Mouse (Mus musculus): ENCODE data around the gene Efcab6. TPM values are rescaled to one million over a fixed set of nuclear protein-coding genes. Genes with fewer than 3 reads are reported as not detected.

Efcab6 gene
- total RNA-seq, 4 experiments from 2014 or later, result 2.2 to 5.9 (median 4.6) TPM

- DNase-seq (ENCODE audit: low spot score in 2 of 2), result no peak
Measured at GRCm38 (mm10) chr15:83884291-83884690, 180.9 kb downstream of the Efcab6 start.

GRCm38 (mm10) chr15:83883821-83884220, 181.4 kb downstream of the Efcab6 start:
- DNase-seq (ENCODE audit: low spot score in 2 of 2), result no peak

- no peak for DNase-seq (ENCODE audit: low spot score in 2 of 2)
Measured at GRCm38 (mm10) chr15:83879845-83880244, 185.3 kb downstream of the Efcab6 start.

GRCm38 (mm10) chr15:83877898-83878297, 187.3 kb downstream of the Efcab6 start:
- DNase-seq (ENCODE audit: low spot score in 2 of 2), result no peak

- DNase-seq (ENCODE audit: low spot score in 2 of 2), result no peak
Measured at GRCm38 (mm10) chr15:83877155-83877866, 187.9 kb downstream of the Efcab6 start.

- no peak for DNase-seq (ENCODE audit: low spot score in 2 of 2)
Measured at GRCm38 (mm10) chr15:83870936-83871335, 194.2 kb downstream of the Efcab6 start.

- no peak for DNase-seq (ENCODE audit: low spot score in 2 of 2)
Measured at GRCm38 (mm10) chr15:83865626-83866025, 199.6 kb downstream of the Efcab6 start.

- DNase-seq (ENCODE audit: low spot score in 2 of 2), result peak; percentile 24 to 43
Measured at GRCm38 (mm10) chr15:83857129-83857528, 208.1 kb downstream of the Efcab6 start.

- DNase-seq (ENCODE audit: low spot score in 2 of 2), result no peak
Measured at GRCm38 (mm10) chr15:83853400-83853811, 211.8 kb downstream of the Efcab6 start.

GRCm38 (mm10) chr15:83848193-83848592, 217.0 kb downstream of the Efcab6 start:
- no peak for DNase-seq (ENCODE audit: low spot score in 2 of 2)

GRCm38 (mm10) chr15:83847512-83847911, 217.7 kb downstream of the Efcab6 start:
- DNase-seq (ENCODE audit: low spot score in 2 of 2), result no peak

GRCm38 (mm10) chr15:83846592-83846991, 218.6 kb downstream of the Efcab6 start:
- no peak for DNase-seq (ENCODE audit: low spot score in 2 of 2)

GRCm38 (mm10) chr15:83845734-83846133, 219.4 kb downstream of the Efcab6 start:
- no peak for DNase-seq (ENCODE audit: low spot score in 2 of 2)

GRCm38 (mm10) chr15:83842915-83843789, 222.0 kb downstream of the Efcab6 start:
- no peak for DNase-seq (ENCODE audit: low spot score in 2 of 2)

GRCm38 (mm10) chr15:83842419-83842818, 222.8 kb downstream of the Efcab6 start:
- no peak for DNase-seq (ENCODE audit: low spot score in 2 of 2)

GRCm38 (mm10) chr15:83840950-83841719, 224.0 kb downstream of the Efcab6 start:
- no peak for DNase-seq (ENCODE audit: low spot score in 2 of 2)

- no peak for DNase-seq (ENCODE audit: low spot score in 2 of 2)
Measured at GRCm38 (mm10) chr15:83832265-83832664, 232.9 kb downstream of the Efcab6 start.

GRCm38 (mm10) chr15:83829226-83829625, 236.0 kb downstream of the Efcab6 start:
- DNase-seq (ENCODE audit: low spot score in 2 of 2), result no peak

- no peak for DNase-seq (ENCODE audit: low spot score in 2 of 2)
Measured at GRCm38 (mm10) chr15:83828011-83828410, 237.2 kb downstream of the Efcab6 start.

All from gastrocnemius, adult 8-10 months (tissue).